Mouse (Mus musculus): Measurements from ENCODE around the gene Lingo4. TPM values are rescaled to one million over a fixed set of nuclear protein-coding genes. Genes with fewer than 3 reads are reported as not detected.

The Lingo4 gene
- polyA plus RNA-seq, 2 experiments, result 0.01 TPM; not detected in 1

GRCm38 (mm10) chr3:94412530-94412929 is 14.2 kb downstream of the Lingo4 start:
- H3K36me3 ChIP-seq (replicated peaks; ENCODE audit: control insufficient read depth, insufficient read depth, low read depth), result no peaks in the 10 kb centered on the region
- no peaks in the 10 kb centered on the region for H3K9me3 ChIP-seq (ENCODE audit: control insufficient read depth, low read length)
- H3K4me2 ChIP-seq (ENCODE audit: low read depth), result peak overlapping the region; percentile 77
- DNase-seq (ENCODE audit: low read depth in 3 of 3, low spot score in 3 of 3) (no peak), ATAC-seq (ENCODE audit: insufficient read depth) (peak; percentile 59)
- H3K9ac ChIP-seq (replicated peaks), result peak overlapping the region; percentile 7; the same call in 1 of the 2 replicates
- no peak overlapping the region for H3K27ac ChIP-seq
- H3K27me3 ChIP-seq (ENCODE audit: control insufficient read depth, insufficient read depth, low read length), result no peaks in the 10 kb centered on the region
- peak overlapping the region; percentile 44 to 48 for H3K4me3 ChIP-seq (ENCODE audit: insufficient read depth in 1 of 2, low read depth in 2 of 2, low read length in 2 of 2)
- peaks cover 0 to 3% of the 10 kb centered on the region in 2 experiments; a peak in 1 of 4 replicates for H3K4me1 ChIP-seq (replicated peaks; ENCODE audit: control insufficient read depth in 2 of 2, insufficient read depth in 2 of 2, low read length in 1 of 2)
- WGBS (ENCODE audit: insufficient replicate concordance), result 7% methylated on average over 25 of the region's 25 CpGs
- TF ChIP-seq CTCF (IDR thresholded peaks at IDR 0.05; ENCODE audit: low read depth) (no peak), EP300 (IDR thresholded peaks at IDR 0.05; ENCODE audit: low read depth) (no peak)

GRCm38 (mm10) chr3:94413031-94413679 is 14.8 kb downstream of the Lingo4 start, which contains the start of gene Tdrkh:
TSS of gene Tdrkh (plus strand) at chr3:94413273.
- Histone ChIP-seq H3K27me3 (ENCODE audit: control insufficient read depth, insufficient read depth, low read length) (no peaks in the 10 kb centered on the region), H3K4me3 (ENCODE audit: insufficient read depth in 1 of 2, low read depth in 2 of 2, low read length in 2 of 2) (peak within 1 kb of the TSS; percentile 44 to 48), H3K27ac (no peak within 1 kb of the TSS), H3K36me3 (replicated peaks; ENCODE audit: control insufficient read depth, insufficient read depth, low read depth) (no peaks in the 10 kb centered on the region), H3K9me3 (ENCODE audit: control insufficient read depth, low read length) (no peaks in the 10 kb centered on the region), H3K4me1 (replicated peaks; ENCODE audit: control insufficient read depth in 2 of 2, insufficient read depth in 2 of 2, low read length in 1 of 2) (peaks cover 0 to 3% of the 10 kb centered on the region in 2 experiments; a peak in 1 of 4 replicates), H3K4me2 (ENCODE audit: low read depth) (peak within 1 kb of the TSS; percentile 77), H3K9ac (replicated peaks) (peak within 1 kb of the TSS; percentile 24; the same call in 1 of the 2 replicates)
- 0 out of 2 replicates have a peak, but pooled peaks have one; percentile 24 for TF ChIP-seq CTCF (IDR thresholded peaks at IDR 0.05; ENCODE audit: low read depth)
- no peak for TF ChIP-seq EP300 (IDR thresholded peaks at IDR 0.05; ENCODE audit: low read depth)
- DNase-seq (ENCODE audit: low read depth in 3 of 3, low spot score in 3 of 3) (peak; percentile 78 to 89 (median 80)), ATAC-seq (ENCODE audit: insufficient read depth) (peak; percentile 98)
- WGBS (ENCODE audit: insufficient replicate concordance), result 9% methylated on average over 52 of the region's 52 CpGs

DNA sequence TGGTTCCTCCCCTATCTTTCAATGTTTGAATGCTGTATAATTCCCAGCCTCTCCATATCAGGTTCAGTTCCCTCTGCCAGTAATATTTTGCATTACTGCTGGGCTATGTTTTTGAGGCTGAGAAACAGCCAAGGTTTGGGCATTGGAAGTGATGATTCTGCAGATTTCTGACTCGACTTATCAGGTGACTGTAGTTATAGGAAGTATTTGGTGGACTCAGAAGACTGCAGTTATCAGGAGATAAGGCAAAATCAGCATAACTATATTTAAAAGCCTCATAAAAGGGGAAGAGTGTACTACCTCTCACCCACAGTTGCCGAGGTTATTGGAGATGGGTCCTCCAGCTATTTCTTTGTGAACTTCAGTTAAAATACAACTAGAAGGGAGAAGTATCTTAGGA is 32.7 kb downstream of the Lingo4 start:
- Histone ChIP-seq H3K4me1 (replicated peaks; ENCODE audit: control insufficient read depth in 2 of 2, insufficient read depth in 2 of 2, low read length in 1 of 2) (no peaks in the 10 kb centered on the region), H3K4me3 (ENCODE audit: insufficient read depth in 1 of 2, low read depth in 2 of 2, low read length in 2 of 2) (no peak overlapping the region), H3K27ac (no peak overlapping the region), H3K9me3 (ENCODE audit: control insufficient read depth, low read length) (no peaks in the 10 kb centered on the region), H3K9ac (replicated peaks) (no peak overlapping the region), H3K4me2 (ENCODE audit: low read depth) (no peak overlapping the region), H3K27me3 (ENCODE audit: control insufficient read depth, insufficient read depth, low read length) (no peaks in the 10 kb centered on the region), H3K36me3 (replicated peaks; ENCODE audit: control insufficient read depth, insufficient read depth, low read depth) (no peaks in the 10 kb centered on the region; the same call in 1 of the 2 replicates)
- TF ChIP-seq EP300 (IDR thresholded peaks at IDR 0.05; ENCODE audit: low read depth) (no peak), CTCF (IDR thresholded peaks at IDR 0.05; ENCODE audit: low read depth) (no peak)
- ATAC-seq (ENCODE audit: insufficient read depth) (no peak), DNase-seq (ENCODE audit: low read depth in 3 of 3, low spot score in 3 of 3) (no peak)
- WGBS (ENCODE audit: insufficient replicate concordance), result 10% methylated on average over 2 of the region's 2 CpGs

DNA sequence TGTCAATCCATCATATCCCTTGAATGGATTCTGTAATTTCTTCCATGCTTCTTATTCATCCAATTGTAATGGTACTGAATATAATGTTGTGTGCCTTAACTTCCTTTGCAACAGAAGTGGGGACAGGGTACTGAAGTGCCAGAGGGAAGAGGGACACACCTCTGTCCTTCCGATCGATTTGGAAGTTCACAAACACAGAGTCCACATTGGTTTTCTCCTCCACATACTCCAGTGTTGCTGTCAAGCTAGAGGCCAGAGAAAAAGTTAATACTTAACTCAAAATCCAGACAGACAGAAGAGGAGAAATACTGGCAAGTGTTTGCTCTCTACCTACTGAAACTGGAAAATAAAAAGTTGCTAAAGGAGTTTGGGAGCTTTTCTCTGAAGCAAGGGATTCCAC is 36.0 kb downstream of the Lingo4 start:
- no peak for ATAC-seq (ENCODE audit: insufficient read depth)
- Histone ChIP-seq H3K9ac (replicated peaks) (no peak overlapping the region), H3K36me3 (replicated peaks; ENCODE audit: control insufficient read depth, insufficient read depth, low read depth) (no peaks in the 10 kb centered on the region), H3K4me2 (ENCODE audit: low read depth) (no peak overlapping the region), H3K9me3 (ENCODE audit: control insufficient read depth, low read length) (no peaks in the 10 kb centered on the region), H3K4me1 (replicated peaks; ENCODE audit: control insufficient read depth in 2 of 2, insufficient read depth in 2 of 2, low read length in 1 of 2) (no peaks in the 10 kb centered on the region), H3K4me3 (ENCODE audit: insufficient read depth in 1 of 2, low read depth in 2 of 2, low read length in 2 of 2) (no peak overlapping the region), H3K27ac (no peak overlapping the region), H3K27me3 (ENCODE audit: control insufficient read depth, insufficient read depth, low read length) (no peaks in the 10 kb centered on the region)
- 64% methylated on average over 2 of the region's 2 CpGs for WGBS (ENCODE audit: insufficient replicate concordance)
- no peak for TF ChIP-seq EP300 (IDR thresholded peaks at IDR 0.05; ENCODE audit: low read depth)
- no peak for TF ChIP-seq CTCF (IDR thresholded peaks at IDR 0.05; ENCODE audit: low read depth)
- DNase-seq (ENCODE audit: low read depth in 3 of 3, low spot score in 3 of 3), result no peak

DNA sequence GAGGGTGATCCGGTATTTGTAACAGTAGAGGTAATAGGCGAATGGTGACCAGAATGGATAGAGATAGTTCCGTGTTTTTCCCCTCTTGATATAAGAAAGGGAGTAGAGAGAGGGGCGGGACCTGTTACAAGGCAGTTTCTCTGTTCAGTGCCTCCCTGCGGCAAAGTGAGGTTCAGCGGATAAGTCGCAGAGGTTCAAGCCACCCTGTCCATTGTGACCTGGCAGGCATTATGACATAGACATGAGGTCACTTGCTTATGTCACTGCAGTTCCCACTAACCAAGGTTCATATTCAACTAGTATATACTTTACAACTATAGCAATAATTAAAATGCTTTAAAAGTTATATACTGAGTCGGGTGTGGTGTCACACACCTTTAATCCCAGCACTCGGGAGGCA is 38.1 kb downstream of the Lingo4 start:
- Histone ChIP-seq H3K4me1 (replicated peaks; ENCODE audit: control insufficient read depth in 2 of 2, insufficient read depth in 2 of 2, low read length in 1 of 2) (no peaks in the 10 kb centered on the region), H3K36me3 (replicated peaks; ENCODE audit: control insufficient read depth, insufficient read depth, low read depth) (no peaks in the 10 kb centered on the region), H3K4me2 (ENCODE audit: low read depth) (no peak overlapping the region), H3K27ac (no peak overlapping the region), H3K9me3 (ENCODE audit: control insufficient read depth, low read length) (no peaks in the 10 kb centered on the region), H3K27me3 (ENCODE audit: control insufficient read depth, insufficient read depth, low read length) (no peaks in the 10 kb centered on the region), H3K9ac (replicated peaks) (no peak overlapping the region), H3K4me3 (ENCODE audit: insufficient read depth in 1 of 2, low read depth in 2 of 2, low read length in 2 of 2) (no peak overlapping the region)
- no peak for TF ChIP-seq EP300 (IDR thresholded peaks at IDR 0.05; ENCODE audit: low read depth)
- TF ChIP-seq CTCF (IDR thresholded peaks at IDR 0.05; ENCODE audit: low read depth), result no peak
- ATAC-seq (ENCODE audit: insufficient read depth) (no peak), DNase-seq (ENCODE audit: low read depth in 3 of 3, low spot score in 3 of 3) (no peak)
- WGBS (ENCODE audit: insufficient replicate concordance), result 70% methylated on average over 9 of the region's 9 CpGs
